Mouse (Mus musculus) splenic B cell, adult 2 months (primary cell): ENCODE results near the gene Cst9.

Experiments used
- DNase-seq: peaks from one replicate; pipeline ENCODE4 v3.0.0-alpha.2; 2011; ENCODE audit warnings: low read depth, low spot score
- H3K27me3 ChIP-seq: 2 replicates; pipeline ENCODE4 v1.6.1; 2012; ENCODE audit warnings: mild to moderate bottlenecking, low read length, moderate library complexity, mixed read lengths; ENCODE audit not compliant: control insufficient read depth, poor library complexity, insufficient read depth, severe bottlenecking
- H3K36me3 ChIP-seq: 2 replicates; pipeline ENCODE4 v1.6.1; 2012; ENCODE audit warnings: mild to moderate bottlenecking, low read length, moderate library complexity, mixed read lengths; ENCODE audit not compliant: control insufficient read depth, poor library complexity, insufficient read depth, severe bottlenecking

The Cst9 gene

GRCm38 (mm10) chr2:148834912-148835311 is at the start of gene Cst9:
Gene Cst9 (plus strand): TSS chr2:148835147.
- H3K36me3 ChIP-seq: no peaks in the 10 kb centered on the region
- no peaks in the 10 kb centered on the region for H3K27me3 ChIP-seq
- DNase-seq: no peak

DNA sequence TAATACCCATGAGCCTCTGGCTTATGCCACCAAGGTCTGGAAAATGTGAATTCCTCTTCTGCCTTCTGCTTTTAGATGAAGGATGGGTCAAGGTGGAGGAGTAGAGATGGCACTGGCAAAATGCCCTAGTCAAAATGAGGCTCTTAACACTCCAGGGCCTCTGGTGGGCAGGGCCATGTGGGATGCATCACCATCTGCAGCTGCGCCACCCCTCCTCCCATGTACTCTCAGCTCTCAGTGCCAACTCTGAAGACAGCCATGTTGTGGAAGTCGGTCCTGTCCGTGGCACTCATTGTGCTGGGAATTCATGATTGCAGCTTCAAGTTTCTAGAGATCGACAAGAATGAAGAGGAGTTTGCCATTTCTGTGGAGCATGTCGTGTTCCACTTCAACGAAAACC is 45.8 kb upstream of the Cst9 start, which contains the start of gene Cst12:
Gene Cst12 (plus strand): TSS at position 220 of the 400 bp plus-strand sequence.
- no peaks in the 10 kb centered on the region for H3K36me3 ChIP-seq
- no peaks in the 10 kb centered on the region for H3K27me3 ChIP-seq
- no peak for DNase-seq

DNA sequence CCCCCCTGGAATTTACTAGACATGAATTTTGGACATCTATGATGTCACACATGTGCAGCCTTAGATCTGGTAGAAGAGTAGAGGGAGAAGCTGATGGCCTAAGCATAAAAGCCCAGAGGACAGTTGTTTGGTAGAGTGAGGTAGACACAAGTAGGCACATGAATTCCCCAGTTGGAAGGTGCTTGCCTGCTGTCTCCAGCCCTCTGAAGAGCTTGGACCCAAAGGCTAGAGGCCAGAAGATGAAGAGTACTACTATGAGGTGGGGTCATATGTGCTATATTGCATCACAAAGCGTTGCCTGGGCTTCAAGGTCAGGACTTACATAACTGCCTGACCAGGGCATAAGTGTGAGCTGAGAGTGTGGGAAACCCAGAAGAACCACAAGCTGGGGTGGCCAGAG is 36.5 kb upstream of the Cst9 start, which contains the start of gene Cst8:
Gene Cst8 (plus strand): TSS at position 301 of the 400 bp plus-strand sequence.
- H3K27me3 ChIP-seq: no peaks in the 10 kb centered on the region; the same call in 1 of the 2 replicates
- no peak for DNase-seq
- H3K36me3 ChIP-seq: no peaks in the 10 kb centered on the region

- DNase-seq: no peak
- no peaks in the 10 kb centered on the region; the same call in 1 of the 2 replicates for H3K27me3 ChIP-seq
- no peaks in the 10 kb centered on the region for H3K36me3 ChIP-seq
These were observed 33.4 kb upstream of the Cst9 start for GRCm38 (mm10) chr2:148801491-148801921.

DNA sequence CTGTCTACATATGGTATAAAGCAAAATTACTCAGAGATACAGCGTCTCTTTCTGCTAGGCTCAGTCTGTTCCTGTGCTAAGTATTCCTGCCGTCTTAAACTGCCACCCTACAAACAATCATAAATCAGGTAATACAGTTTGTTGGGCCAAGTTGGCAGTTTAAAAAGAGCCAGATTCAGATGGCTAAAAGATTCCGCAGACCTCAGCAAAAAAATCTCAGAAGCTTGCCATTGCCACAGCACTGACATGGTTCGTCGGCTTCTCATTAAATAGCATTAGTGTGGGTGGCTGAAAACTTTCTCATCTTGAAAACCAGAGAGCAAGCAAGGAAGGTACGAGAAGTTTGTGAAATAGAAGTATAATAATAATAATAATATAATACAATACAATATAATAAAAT is 28.3 kb upstream of the Cst9 start:
- DNase-seq: no peak
- Histone ChIP-seq H3K27me3 (no peaks in the 10 kb centered on the region; the same call in 1 of the 2 replicates), H3K36me3 (no peaks in the 10 kb centered on the region)

DNA sequence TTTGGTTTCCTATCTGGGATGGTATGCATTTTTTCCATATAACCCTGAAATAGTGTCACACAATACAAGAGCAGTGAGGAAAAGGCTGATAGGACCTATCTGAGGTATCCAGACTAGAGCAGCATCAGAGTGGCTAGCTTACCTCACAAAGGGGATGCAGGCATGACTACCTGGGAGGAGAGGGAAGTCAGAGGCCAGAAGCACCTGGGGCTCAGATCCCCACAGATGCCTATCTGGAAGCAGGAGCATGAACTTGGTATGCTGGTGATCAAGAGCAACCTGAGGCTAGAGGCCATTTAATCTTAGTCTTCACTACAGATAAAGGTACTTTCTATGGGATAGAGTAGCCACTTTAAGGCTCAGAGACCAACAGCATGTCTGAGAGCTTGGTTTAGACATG is 15.0 kb upstream of the Cst9 start, which contains the start of gene Cst13:
Gene Cst13 (plus strand): TSS at position 173 of the 400 bp plus-strand sequence.
- no peaks in the 10 kb centered on the region for H3K27me3 ChIP-seq
- no peaks in the 10 kb centered on the region for H3K36me3 ChIP-seq
- DNase-seq: no peak

GRCm38 (mm10) chr2:148825986-148826385 is 9.0 kb upstream of the Cst9 start:
- Histone ChIP-seq H3K27me3 (no peaks in the 10 kb centered on the region), H3K36me3 (no peaks in the 10 kb centered on the region)
- DNase-seq: no peak

GRCm38 (mm10) chr2:148838075-148838777 is 3.3 kb downstream of the Cst9 start:
- DNase-seq: no peak
- H3K27me3 ChIP-seq: no peaks in the 10 kb centered on the region

DNA sequence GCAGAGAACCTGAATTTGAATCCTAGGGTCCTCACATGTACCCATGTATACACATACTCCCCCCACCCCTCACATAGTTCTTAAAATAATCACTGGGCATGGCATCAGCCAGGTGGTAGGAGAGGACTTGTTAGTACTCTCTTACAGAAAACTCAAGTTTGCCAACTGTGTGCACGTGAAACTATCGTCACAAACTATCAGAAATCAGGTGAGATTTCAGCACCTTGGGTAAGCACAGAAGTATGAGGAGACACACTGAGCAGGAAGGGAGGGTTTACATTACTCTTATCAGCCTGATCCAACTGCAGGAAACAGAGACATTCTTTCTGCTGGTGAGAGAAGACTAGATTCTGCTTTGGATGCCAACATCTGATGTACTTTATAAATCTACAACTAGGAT is 4.3 kb downstream of the Cst9 start:
- DNase-seq: no peak
- H3K27me3 ChIP-seq: no peaks in the 10 kb centered on the region
- H3K36me3 ChIP-seq: no peaks in the 10 kb centered on the region

More at GRCm38 (mm10) chr2:148838075-148838777, 3.3 kb downstream of the Cst9 start:
- H3K36me3 ChIP-seq: no peaks in the 10 kb centered on the region

- no peaks in the 10 kb centered on the region for H3K36me3 ChIP-seq
- DNase-seq: peak; percentile 84
- H3K27me3 ChIP-seq: no peaks in the 10 kb centered on the region
These were observed 16.4 kb downstream of the Cst9 start for GRCm38 (mm10) chr2:148851116-148851906.

DNA sequence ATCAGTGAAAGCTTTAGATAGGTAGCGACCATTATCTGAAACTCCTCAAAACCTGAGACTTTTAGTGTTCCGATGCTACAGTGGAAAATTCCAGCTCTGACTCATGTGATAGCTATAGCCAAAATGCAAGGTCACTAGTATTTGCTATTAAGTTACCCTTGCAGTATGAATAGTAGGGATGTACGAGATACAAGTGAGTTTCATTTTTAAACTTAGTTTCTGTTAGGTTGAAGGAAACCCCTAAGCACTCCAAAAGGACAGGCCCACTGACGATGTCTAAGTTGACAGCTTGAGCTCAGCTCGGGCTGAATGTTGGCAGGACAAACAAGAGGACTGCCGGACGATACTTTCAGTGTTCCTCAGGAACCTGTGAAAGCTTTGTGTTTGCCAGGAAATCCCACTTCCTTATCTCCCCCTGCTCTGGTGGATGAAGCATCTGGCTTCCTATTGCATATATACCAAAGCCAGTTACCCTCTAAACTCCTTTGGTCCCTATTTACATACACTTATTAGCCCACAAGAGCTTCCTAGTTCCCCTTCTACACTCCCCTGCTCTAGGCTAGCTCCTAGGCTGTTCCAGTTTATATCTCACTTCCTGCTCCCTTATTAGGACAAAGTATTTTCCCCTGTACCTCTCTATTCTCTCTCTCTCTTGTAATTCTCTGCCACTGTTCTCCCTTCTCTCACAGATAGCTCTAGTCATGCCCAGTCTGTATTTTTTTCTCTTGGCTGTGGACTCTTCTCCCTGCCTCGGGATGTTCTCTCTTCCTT is 21.9 kb downstream of the Cst9 start:
- no peaks in the 10 kb centered on the region for H3K27me3 ChIP-seq
- H3K36me3 ChIP-seq: no peaks in the 10 kb centered on the region
- DNase-seq: no peak

GRCm38 (mm10) chr2:148857506-148857905 is 22.6 kb downstream of the Cst9 start:
- DNase-seq: no peak
- H3K27me3 ChIP-seq: no peaks in the 10 kb centered on the region
- H3K36me3 ChIP-seq: no peaks in the 10 kb centered on the region

GRCm38 (mm10) chr2:148860993-148861392 is 26.0 kb downstream of the Cst9 start:
- DNase-seq: no peak
- no peaks in the 10 kb centered on the region for H3K27me3 ChIP-seq
- no peaks in the 10 kb centered on the region for H3K36me3 ChIP-seq

- no peaks in the 10 kb centered on the region for H3K36me3 ChIP-seq
- no peak for DNase-seq
- no peaks in the 10 kb centered on the region for H3K27me3 ChIP-seq
These were observed 26.7 kb downstream of the Cst9 start for GRCm38 (mm10) chr2:148861693-148862092.
